Mouse (Mus musculus) midbrain, embryonic 12.5 days (tissue): ENCODE results near the gene Repin1. TPM values are rescaled to one million over a fixed set of nuclear protein-coding genes. Genes with fewer than 3 reads are reported as not detected.
"Not testable (repeated sequence)": the region's sequence is repeated elsewhere in the genome, so short reads cannot be mapped to it uniquely, and the experiment has no call there.

Source experiments
- ATAC-seq: fragments of 200-750 bp; cut with Nextera tagmentation; 2 replicates; pipeline ENCODE4 v1.8.0; 2017; ENCODE audit warnings: low read depth, moderate TSS enrichment, moderate library complexity; ENCODE audit not compliant: low FRiP score
- H3K27ac ChIP-seq: fragments of 300-500 bp; sonication (generic); replicated peaks from 2 replicates; pipeline ENCODE4 v1.5.1; 2016; ENCODE audit warnings: mild to moderate bottlenecking
- H3K27me3 ChIP-seq: fragments of 300-500 bp; sonication (generic); 2 replicates; pipeline ENCODE4 v1.6.1; 2016; ENCODE audit warnings: mild to moderate bottlenecking
- H3K36me3 ChIP-seq: fragments of 300-500 bp; sonication (generic); 2 replicates; pipeline ENCODE4 v1.6.1; 2016
- H3K4me1 ChIP-seq: fragments of 300-500 bp; sonication (generic); 2 replicates; pipeline ENCODE4 v1.6.1; 2016
- H3K4me2 ChIP-seq: fragments of 300-500 bp; sonication (generic); replicated peaks from 2 replicates; pipeline ENCODE4 v1.6.1; 2016; ENCODE audit warnings: mild to moderate bottlenecking, moderate library complexity
- H3K4me3 ChIP-seq: fragments of 300-500 bp; sonication (generic); 2 replicates; pipeline ENCODE4 v1.5.1; 2016; ENCODE audit warnings: mild to moderate bottlenecking
- H3K9ac ChIP-seq: fragments of 300-500 bp; sonication (generic); replicated peaks from 2 replicates; pipeline ENCODE4 v1.6.1; 2016; ENCODE audit warnings: mild to moderate bottlenecking, moderate library complexity
- H3K9me3 ChIP-seq: fragments of 300-500 bp; sonication (generic); 2 replicates; pipeline ENCODE4 v1.6.1; 2016; ENCODE audit warnings: mild to moderate bottlenecking
- WGBS: fragments of 180-500 bp; shearing (Covaris S2); methylation state at CpG from one replicate; pipeline ENCODE4 v1.1.7; 2016; 5-methylcytosine and 5-hydroxymethylcytosine counted together
- polyA plus RNA-seq: library from polyadenylated mRNA; unstranded; fragments of >200 nt; fragmentation: Nextera tagmentation; extraction: Ambion mirVana; gene quantifications from 2 replicates; pipeline ENCODE4 v1.2.1, GENCODE M21; 2016

Gene Repin1
- polyA plus RNA-seq, 1 experiment from 2014 or later = 54.1 TPM

DNA sequence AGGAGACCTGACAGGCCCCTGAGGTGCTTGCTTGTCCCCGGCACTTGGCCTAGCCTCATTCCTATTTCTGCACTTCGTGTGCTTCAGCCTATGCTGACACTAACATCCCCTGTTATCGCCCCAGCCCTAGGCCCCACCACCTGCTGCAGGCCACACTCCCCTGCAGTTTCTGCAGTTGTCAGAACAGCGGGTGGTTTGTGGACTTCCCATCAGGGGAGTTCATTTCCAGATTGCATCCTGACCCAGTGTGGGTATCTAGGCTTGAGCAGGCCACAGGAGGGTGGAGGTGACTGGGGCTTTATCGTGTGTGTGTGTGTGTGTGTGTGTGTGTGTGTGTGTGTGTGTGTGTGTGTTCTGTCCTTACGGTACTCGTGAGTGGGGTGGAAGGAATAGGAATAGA lies 15.8 kb downstream of the Repin1 start:
- no peak for ATAC-seq
- Histone ChIP-seq H3K9me3 (no peaks in the 10 kb centered on the region), H3K4me3 (no peak overlapping the region), H3K4me2 (no peak overlapping the region), H3K27ac (no peak overlapping the region), H3K36me3 (peaks cover 24% of the 10 kb centered on the region), H3K27me3 (no peaks in the 10 kb centered on the region), H3K4me1 (no peaks in the 10 kb centered on the region), H3K9ac (no peak overlapping the region)
- WGBS = 52% methylated on average over 7 of the region's 7 CpGs

DNA sequence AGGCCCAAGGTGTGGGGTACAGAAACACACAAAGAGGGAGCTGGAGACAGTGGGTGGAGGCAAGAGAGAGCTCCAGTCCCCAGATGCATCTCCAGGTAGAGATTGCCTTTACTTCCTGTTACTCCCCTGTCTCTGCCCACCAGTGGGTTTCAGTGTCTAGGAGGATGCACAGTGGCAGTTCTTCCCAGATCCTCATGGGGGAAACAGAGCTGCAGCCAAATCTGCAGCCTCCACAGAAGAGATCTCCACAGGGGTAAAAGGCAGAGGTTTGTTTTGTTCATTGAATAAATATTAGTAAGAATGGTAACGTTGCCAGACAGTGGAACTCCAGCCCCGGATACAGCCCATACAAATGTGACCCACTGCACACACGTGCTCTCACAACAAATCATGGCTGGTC lies 17.0 kb downstream of the Repin1 start:
- Histone ChIP-seq H3K4me1 (no peaks in the 10 kb centered on the region), H3K36me3 (peaks cover 30% of the 10 kb centered on the region), H3K4me3 (no peak overlapping the region), H3K27me3 (no peaks in the 10 kb centered on the region), H3K9ac (no peak overlapping the region), H3K9me3 (no peaks in the 10 kb centered on the region), H3K4me2 (no peak overlapping the region), H3K27ac (no peak overlapping the region)
- no peak for ATAC-seq
- WGBS = 87% methylated on average over 3 of the region's 3 CpGs

DNA sequence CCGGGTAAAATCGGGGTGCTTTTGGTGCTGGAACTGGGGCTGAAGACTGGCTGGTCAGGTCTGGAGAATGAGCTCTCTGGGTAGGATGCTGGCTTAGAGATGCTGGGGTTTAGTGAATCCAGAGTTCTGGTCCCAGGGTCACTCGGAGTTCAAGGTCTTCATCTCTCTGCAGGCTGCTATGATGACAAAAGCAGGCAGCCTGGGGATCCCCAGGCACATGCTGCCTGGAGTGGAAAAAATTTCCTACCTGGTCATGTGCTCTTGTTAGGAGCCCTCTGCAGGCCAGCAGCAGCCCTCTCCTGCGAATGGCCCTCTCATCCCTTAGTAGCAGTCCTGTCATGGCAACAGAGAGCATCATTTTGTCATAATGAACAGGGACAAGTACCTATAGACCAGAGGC lies 19.8 kb downstream of the Repin1 start:
- Histone ChIP-seq H3K4me1 (no peaks in the 10 kb centered on the region), H3K9me3 (no peaks in the 10 kb centered on the region), H3K27me3 (no peaks in the 10 kb centered on the region), H3K36me3 (peaks cover 42% of the 10 kb centered on the region), H3K4me3 (no peak overlapping the region), H3K9ac (no peak overlapping the region), H3K27ac (no peak overlapping the region), H3K4me2 (no peak overlapping the region)
- no peak for ATAC-seq
- 85% methylated on average over 4 of the region's 4 CpGs for WGBS

DNA sequence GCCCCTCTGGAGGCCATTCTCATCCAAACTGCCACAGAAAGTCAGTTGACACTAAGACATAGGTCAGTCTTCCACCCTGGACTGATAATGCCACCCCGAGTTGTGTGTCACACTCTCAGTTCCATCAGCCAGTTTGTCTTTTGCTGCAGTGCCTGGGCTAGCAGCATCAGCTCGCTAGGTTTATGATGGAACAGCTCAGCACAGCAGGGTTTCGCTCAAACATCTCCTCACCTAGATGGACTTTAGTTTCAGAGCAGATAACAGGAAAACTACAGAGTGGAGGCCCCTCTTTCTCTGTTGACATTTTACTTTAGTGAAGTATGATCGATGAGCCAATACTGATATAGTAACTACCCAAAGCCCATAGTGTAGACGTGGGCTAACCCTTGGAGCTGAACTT lies 21.1 kb downstream of the Repin1 start:
- H3K4me1 ChIP-seq = no peaks in the 10 kb centered on the region
- no peaks in the 10 kb centered on the region for H3K9me3 ChIP-seq
- no peak overlapping the region for H3K4me3 ChIP-seq
- H3K9ac ChIP-seq = no peak overlapping the region
- H3K27ac ChIP-seq = no peak overlapping the region
- H3K27me3 ChIP-seq = no peaks in the 10 kb centered on the region
- H3K36me3 ChIP-seq = peaks cover 50% of the 10 kb centered on the region
- ATAC-seq = no peak
- no peak overlapping the region for H3K4me2 ChIP-seq
- WGBS = 90% methylated on average over 5 of the region's 5 CpGs

DNA sequence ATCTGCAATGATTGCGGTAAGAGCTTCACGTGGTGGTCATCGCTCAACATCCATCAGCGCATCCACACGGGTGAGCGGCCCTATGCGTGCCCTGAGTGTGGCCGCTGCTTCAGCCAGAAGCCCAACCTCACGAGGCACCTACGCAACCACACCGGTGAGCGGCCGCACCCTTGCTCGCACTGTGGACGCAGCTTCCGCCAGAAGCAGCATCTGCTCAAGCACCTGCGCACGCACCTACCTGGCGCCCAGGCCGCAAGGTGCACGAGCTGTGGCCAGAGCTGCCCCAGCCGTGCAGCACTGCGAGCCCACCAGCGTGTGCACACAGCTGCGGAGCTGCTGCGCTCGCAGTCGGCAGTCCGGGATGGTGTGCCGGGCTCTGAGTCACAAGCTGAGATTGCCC lies 26.3 kb downstream of the Repin1 start:
- 95% methylated on average over 30 of the region's 30 CpGs for WGBS
- Histone ChIP-seq H3K4me3 (no peak overlapping the region), H3K27me3 (peaks cover 1% of the 10 kb centered on the region; the same call in 1 of the 2 replicates), H3K27ac (no peak overlapping the region), H3K4me1 (no peaks in the 10 kb centered on the region), H3K4me2 (no peak overlapping the region), H3K9me3 (no peaks in the 10 kb centered on the region), H3K36me3 (peaks cover 42% of the 10 kb centered on the region), H3K9ac (no peak overlapping the region)
- ATAC-seq = no peak

DNA sequence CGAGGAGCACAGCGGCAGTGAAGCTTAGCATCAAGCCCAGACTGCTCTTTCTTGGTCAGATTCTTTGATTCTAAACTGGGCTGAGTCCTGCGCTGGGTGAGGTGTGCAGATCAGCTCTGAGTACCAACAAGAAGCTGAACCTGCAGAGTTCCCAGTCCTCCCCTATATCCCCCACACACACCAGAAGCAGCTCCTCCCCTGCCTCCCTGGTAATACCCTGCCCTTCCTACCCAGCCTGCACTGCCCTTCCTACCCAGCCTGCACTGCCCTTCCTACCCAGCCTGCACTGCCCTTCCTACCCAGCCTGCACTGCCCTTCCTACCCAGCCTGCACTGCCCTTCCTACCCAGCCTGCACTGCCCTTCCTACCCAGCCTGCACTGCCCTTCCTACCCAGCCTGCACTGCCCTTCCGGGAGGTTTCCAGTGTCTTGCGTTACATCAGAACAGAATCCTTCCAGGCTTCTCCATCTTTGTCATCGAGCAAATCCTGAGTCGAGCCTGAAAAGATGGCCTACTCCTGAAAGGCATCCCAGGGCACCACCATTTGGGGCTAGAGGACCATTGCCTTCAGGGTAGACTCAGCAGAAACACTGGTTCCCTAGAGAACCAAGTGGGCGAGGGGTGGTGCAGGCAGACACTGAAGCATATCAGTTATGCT lies 28.6 kb downstream of the Repin1 start:
- H3K9ac ChIP-seq, H3K27ac ChIP-seq, H3K9me3 ChIP-seq, H3K4me3 ChIP-seq, H3K4me2 ChIP-seq, ATAC-seq: not testable (repeated sequence)
- WGBS = 85% methylated on average over 8 of the region's 8 CpGs
- Histone ChIP-seq H3K4me1 (peaks cover 10% of the 10 kb centered on the region), H3K27me3 (peaks cover 21% of the 10 kb centered on the region), H3K36me3 (peaks cover 36% of the 10 kb centered on the region)

DNA sequence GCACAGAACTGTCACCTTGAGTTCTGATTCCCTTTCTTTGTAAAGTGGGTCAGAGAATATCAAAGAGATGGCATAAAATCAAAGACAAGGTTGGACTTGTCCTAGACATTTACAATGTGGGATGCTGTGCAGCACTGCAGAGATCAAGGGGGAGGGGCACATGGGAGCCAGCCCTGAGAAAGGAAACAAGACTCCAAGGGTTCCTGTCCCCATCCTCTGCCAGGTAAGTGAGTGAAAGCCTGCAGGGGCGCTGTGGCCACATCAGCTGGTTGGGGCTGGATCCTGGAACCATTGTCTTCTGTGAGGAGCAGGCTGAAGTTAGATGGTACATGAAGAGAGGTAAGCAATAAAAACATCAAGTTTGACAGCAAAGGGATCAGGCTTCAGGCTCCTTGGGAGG lies 29.8 kb downstream of the Repin1 start:
- H3K27me3 ChIP-seq = peaks cover 32% of the 10 kb centered on the region
- no peak overlapping the region for H3K27ac ChIP-seq
- ATAC-seq = no peak
- no peak overlapping the region for H3K9ac ChIP-seq
- peaks cover 29% of the 10 kb centered on the region for H3K36me3 ChIP-seq
- H3K9me3 ChIP-seq = no peaks in the 10 kb centered on the region
- no peak overlapping the region for H3K4me3 ChIP-seq
- 22% methylated on average over 1 of the region's 1 CpGs for WGBS
- peaks cover 12% of the 10 kb centered on the region for H3K4me1 ChIP-seq
- no peak overlapping the region for H3K4me2 ChIP-seq

DNA sequence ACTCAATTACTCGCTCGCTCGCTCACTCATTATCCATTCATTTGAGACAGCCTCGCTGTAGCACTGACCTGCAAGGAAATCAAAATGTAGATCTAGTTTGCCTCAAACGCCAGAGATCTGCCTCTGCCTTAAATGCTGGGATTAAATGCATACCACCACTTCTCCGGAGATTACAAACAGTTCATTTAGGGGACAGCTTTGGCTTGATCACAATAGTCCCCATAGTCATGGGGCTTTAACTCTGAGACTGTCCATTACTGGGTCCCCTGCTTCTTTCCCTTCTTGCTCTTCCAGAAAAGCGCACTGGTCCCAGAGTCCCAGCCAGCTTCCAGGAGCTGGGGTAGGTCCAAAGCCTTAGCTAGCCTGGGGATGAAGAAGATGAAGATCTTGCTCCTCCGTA lies 32.8 kb downstream of the Repin1 start, which contains the start of gene AI854703:
Gene AI854703, plus strand, starts transcription at position 301 of the 400 bp plus-strand sequence.
- ATAC-seq = no peak
- Histone ChIP-seq H3K4me3 (peak within 1 kb of the TSS; percentile 44), H3K36me3 (peaks cover 3% of the 10 kb centered on the region; the same call in 1 of the 2 replicates), H3K9ac (peak within 1 kb of the TSS; percentile 40), H3K9me3 (no peaks in the 10 kb centered on the region), H3K27me3 (peaks cover 58% of the 10 kb centered on the region), H3K27ac (no peak within 1 kb of the TSS), H3K4me2 (peak within 1 kb of the TSS; percentile 71), H3K4me1 (peaks cover 20% of the 10 kb centered on the region)
- 24% methylated on average over 8 of the region's 8 CpGs for WGBS

DNA sequence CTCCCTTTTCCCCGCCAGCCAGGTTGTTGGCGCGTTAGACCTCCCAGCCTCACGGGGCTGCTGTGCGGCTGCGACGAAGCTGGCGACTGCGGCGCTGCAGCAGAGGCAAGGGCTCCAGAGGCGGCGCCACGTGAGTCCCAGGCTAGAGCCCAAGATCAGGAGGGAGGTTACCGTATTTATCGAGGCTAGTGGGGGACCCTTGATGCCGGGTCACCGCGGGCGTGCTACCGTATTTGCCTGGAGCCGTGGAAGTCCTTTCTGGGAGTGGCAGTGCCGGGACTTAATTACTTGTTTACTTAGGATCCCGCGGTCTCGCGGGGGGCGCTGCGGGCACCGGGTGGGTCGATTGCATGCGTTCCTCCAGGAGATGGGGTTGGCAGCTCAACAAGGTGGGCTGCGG lies 33.3 kb downstream of the Repin1 start:
- Histone ChIP-seq H3K27me3 (peaks cover 58% of the 10 kb centered on the region), H3K4me2 (peak overlapping the region; percentile 71), H3K36me3 (no peaks in the 10 kb centered on the region), H3K9ac (peak overlapping the region; percentile 40), H3K4me3 (peak overlapping the region; percentile 44), H3K4me1 (peaks cover 20% of the 10 kb centered on the region), H3K27ac (no peak overlapping the region), H3K9me3 (no peaks in the 10 kb centered on the region)
- peak; percentile 41 for ATAC-seq
- under 1% methylated on average over 32 of the region's 32 CpGs for WGBS

DNA sequence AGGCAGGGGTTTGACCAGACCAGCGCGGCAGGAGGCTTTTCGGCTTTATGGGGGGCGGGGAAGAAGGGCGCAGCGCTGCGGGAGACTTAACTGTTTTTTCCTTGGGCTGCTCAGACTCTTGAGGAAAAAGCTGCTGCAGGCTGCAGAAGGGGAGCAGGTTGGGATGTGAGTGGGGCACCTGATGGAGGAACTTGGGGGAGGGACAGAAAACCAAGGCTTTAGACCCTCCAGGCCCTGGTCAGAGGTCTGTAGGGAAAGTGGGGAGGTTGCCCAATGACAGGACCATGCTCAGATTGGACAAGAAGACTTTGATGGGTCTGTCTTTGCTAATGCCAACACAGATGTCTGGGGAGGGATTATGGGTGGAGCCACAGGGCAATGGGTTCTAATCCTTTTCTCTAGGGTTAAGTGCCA lies 33.8 kb downstream of the Repin1 start:
- peak overlapping the region; percentile 71 for H3K4me2 ChIP-seq
- peak overlapping the region; percentile 40; the same call in 1 of the 2 replicates for H3K9ac ChIP-seq
- no peak for ATAC-seq
- H3K4me1 ChIP-seq = peaks cover 20% of the 10 kb centered on the region
- H3K9me3 ChIP-seq = no peaks in the 10 kb centered on the region
- peak overlapping the region; percentile 44 for H3K4me3 ChIP-seq
- no peak overlapping the region for H3K27ac ChIP-seq
- WGBS = 4% methylated on average over 7 of the region's 7 CpGs
- peaks cover 58% of the 10 kb centered on the region for H3K27me3 ChIP-seq
- no peaks in the 10 kb centered on the region for H3K36me3 ChIP-seq

DNA sequence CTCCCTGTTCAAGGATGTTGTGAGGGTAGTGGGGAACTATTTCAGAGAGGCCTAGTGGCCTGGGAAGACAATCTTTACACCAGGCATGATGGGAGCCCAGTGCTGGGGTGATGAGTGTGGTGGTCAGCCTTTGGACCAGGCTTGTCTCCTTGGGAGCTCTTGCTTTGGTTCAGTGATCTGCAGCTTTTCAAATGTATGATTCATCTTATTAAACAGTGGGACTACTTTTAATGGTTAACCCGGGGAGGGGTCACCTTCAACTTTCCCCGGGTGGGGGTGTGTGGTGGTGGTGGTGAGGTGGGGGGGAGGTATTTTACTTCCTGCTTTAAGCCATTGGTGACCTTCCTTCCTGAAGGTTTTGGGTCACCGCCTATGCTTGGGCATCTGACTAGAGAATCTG lies 34.7 kb downstream of the Repin1 start:
- peaks cover 20% of the 10 kb centered on the region for H3K4me1 ChIP-seq
- no peak overlapping the region for H3K4me2 ChIP-seq
- H3K9me3 ChIP-seq = no peaks in the 10 kb centered on the region
- peaks cover 58% of the 10 kb centered on the region for H3K27me3 ChIP-seq
- no peak for ATAC-seq
- no peak overlapping the region for H3K27ac ChIP-seq
- H3K9ac ChIP-seq = no peak overlapping the region
- WGBS = 83% methylated on average over 3 of the region's 3 CpGs
- H3K4me3 ChIP-seq = no peak overlapping the region
- no peaks in the 10 kb centered on the region for H3K36me3 ChIP-seq

DNA sequence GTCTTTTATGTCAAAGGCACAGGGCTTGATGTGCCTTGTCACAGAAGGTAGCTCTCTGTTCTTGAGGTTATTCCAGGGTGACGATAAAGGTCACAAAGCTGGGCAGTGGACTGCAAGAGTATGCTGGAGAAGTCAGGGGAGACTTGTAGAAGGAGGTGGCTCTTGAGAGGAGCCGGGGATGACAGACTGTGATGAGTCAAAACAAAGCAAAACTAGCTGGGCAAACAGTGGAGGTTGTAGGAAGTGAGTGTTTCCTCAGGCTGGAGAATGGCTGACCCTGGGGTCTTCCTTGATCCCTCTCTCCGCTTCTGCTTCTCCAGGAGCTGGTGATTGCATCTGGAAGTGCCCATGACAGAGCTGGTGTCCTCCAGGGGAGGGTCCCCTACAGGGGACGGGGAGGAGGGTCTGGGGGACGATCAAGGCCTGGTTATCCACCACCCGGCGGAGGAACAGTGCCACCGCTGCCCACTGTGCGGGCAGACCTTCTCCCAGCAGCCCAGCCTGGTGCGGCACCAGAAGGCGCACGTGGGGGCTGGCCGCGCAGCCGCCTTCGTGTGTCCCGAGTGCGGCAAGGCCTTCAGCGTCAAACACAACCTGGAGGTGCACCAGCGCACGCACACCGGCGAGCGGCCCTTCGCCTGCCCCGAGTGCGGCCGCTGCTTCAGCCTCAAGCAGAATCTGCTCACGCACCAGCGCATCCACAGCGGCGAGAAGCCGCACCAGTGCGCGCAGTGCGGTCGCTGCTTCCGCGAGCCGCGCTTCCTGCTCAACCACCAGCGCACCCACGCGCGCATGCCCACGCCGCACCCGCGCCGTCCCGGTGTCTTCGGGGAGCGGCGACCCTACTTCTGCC lies 35.4 kb downstream of the Repin1 start:
- H3K4me2 ChIP-seq = peak overlapping the region; percentile 67
- H3K27me3 ChIP-seq = peaks cover 58% of the 10 kb centered on the region
- H3K4me1 ChIP-seq = peaks cover 20% of the 10 kb centered on the region
- H3K27ac ChIP-seq = no peak overlapping the region
- 11% methylated on average over 51 of the region's 54 CpGs for WGBS
- peak; percentile 47; the same call in 1 of the 2 replicates for ATAC-seq
- no peaks in the 10 kb centered on the region for H3K9me3 ChIP-seq
- H3K4me3 ChIP-seq = peak overlapping the region; percentile 45
- no peaks in the 10 kb centered on the region for H3K36me3 ChIP-seq
- H3K9ac ChIP-seq = peak overlapping the region; percentile 34; the same call in 1 of the 2 replicates
